Mouse (Mus musculus): ENCODE results near the gene Chst8.

The Chst8 gene

DNA sequence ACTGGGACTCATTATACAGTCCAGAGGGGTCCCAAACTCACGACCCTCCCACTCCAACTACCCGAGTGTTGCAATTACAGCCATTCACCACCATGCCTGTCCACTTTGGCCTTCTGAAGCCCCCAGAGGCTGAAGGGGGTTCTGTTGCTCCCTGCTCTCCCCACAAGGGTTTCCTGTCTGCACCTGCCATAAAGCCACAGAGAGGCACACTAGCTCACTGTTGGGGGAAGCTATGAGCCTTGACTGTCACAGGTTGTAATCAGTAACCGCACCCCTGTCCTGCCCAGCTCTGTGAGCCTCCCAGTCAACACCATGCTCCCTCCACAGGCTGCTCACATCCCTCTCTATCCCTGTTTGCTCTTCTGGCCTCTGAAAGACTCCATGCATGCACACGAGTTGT lies 64.0 kb downstream of the Chst8 start:
- DNase-seq: no peak

DNA sequence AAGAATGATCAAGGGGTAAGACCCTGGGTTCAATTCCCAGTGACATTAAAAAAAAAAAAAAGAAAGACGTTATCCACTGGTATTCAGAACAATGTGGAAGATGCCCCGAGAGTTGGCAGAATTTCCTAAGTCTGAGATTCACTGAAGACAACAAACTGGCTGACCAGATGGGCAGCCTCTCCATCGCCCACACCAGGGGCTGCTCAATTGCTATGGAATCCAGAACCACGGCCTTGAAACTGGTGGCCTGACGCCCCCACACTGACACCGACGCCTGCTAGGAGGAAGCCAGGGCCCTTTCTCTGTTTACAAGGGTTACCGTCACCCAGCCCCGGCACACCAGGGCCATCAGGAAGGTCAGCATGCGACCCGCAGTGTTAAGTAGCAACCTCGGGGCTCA lies 64.8 kb downstream of the Chst8 start:
- no peak for DNase-seq

DNA sequence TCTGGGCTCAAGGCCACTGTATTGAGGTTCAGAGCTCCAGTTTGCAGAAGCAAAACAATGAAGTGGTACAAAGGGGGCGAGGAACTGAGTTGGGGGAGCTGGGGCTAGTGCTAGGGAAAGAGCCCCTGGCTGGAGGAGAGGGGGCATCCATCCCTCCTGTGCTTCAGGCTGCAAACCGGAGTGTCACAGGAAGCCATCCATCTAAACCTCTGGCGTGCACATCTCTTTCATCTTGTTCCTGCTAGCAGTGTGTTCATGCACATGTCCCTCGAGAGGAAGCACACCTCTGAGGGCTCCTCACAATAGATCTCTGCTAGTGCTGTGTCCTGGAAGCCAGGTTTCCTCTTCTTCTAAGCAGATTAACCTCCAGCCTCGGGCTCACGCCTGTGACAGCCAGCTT lies 65.9 kb downstream of the Chst8 start:
- DNase-seq: no peak

DNA sequence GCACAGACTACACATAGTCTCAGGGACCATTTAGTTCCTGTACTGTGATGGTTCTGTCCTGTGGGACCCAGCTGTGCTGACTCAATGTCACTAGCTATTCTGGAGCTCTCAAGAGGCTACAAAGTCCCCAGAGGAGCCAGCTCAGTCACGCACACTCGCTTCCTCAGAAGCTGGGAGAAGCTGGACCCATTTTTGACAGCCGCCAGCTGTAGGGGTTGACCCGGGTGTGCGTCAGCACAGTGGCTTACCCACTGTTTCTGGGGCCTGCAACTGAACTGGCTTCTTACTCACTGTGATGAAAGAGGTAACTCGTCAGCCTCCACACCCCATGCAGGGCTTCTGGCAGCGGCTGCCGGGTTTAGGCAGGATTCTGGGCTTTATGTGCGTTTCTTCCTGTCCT lies 66.3 kb downstream of the Chst8 start:
- peak; percentile 76 for DNase-seq

DNA sequence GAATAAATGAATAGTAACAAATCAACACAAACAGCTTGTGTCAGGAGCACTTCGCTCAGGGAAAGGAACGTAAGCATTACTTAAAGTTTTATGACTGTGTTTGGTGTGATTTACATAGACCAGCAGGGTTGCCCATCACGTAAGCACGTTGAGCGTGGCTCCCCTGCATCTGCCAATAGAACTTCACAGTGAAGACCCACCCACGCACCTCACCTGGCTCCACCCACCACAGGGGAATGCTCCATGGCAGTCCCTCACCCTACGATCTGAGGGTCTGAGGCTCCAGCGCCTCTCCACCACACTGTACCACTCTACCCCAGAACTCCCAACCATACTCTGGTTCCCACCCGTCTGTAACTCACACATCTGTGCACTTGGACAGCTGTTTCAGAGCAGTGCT lies 67.1 kb downstream of the Chst8 start:
- DNase-seq: peak; percentile 14

DNA sequence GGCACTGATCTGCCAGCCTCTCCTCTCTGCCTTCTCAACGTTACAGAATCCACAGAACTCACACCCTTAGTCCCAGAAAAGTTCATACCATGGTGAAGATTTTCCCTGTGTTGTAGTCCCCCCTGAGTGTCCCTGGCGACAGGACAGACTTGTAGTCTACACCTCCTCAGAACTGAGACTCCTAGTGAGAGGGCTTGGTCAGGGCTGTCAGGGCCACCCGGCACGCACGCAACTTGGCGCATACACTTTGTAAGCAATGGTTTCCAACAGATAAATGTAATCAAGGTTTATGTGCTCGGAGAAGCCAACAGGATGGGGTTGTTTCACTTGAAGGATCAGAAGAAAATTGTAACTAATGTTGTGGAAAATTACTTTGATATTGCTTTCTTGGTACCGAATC lies 67.5 kb downstream of the Chst8 start:
- no peak for DNase-seq

DNA sequence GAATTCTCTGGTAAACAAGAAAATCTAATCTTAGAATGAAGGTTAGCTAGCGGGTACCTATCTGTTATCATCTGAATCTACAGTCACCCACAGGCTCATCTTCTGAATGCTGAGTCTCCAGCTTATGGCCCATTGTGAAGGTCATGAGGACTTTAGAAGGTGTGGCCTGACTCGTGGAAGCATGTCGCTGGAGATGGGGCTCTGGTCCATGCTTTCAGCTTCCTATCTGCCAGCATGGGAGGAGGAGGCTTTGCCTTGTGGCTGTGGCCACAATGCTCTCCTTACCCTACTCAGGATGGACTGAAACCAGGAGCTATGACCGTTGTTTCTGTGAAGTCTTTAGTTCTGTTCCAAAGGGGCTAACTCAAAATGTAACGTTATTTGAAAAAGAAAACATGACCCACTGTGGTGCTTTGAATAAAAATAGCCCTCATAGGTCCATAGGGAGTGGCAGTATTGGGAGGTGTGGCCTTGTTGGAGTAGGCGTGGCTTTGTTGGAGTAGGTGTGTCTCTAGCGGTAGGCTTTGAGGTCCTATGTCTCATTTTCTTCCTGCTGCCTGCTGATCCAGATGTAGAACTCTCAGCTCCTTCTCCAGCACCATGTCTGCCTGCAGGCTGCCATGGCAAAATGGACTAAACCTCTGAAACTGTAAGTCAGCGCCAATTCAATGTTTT lies 69.0 kb downstream of the Chst8 start:
- no peak for DNase-seq

DNA sequence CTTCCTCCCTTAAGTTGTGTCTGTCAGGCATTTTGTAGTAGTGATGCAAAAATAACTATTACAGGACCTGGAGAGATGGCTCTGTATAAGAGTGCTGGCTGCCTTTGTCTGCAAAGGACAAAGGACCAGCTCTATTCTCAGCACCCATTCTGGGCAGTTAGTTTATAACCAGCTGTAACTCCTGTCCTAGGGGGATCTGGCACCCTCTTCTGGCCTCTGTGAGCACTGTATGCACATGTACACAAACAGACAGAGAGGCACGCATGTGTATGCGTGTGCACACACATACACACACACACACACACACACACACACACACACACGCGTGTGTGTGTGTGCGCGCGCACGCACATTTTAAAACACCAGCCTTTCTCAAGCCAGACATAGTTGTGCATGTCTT lies 73.1 kb downstream of the Chst8 start:
- DNase-seq: no peak

DNA sequence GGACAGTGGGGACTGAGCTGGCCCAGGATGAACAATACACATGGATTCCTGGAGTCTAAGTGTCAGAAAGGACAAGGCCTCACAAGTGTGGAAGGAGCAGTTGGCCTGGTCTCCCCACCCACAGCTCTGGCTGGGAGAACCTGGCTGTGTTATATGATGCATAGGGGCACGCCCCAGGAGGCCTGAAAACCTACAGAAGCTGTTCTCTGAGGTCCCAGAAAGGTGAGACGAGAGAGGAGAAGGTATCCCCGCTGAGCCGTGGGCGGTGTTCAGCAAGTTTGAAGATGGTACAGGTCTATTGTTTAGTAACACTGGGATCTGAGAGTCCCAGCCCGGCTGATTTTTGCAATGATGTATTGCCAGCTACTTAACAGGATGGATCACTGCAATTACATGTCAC lies 75.3 kb downstream of the Chst8 start:
- DNase-seq: no peak

DNA sequence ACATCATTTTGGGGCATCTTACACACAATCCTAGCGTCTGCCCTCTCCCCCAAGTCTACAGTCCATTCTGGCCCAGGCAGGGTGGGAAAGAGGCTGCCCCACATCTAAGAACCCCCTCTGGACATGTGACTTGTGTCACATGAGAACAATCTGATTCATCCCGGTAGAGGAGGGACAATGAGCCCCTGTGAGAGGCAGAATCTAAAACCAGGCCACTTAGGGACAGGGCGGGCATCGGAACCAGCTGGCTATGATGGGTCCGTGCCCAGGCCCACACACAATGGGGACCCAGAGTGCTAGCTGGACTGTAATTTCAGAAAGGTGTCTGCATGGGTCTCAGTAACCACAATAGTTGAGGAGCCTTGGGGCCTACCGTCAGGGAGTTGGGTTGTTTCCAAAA lies 78.2 kb downstream of the Chst8 start:
- no peak for DNase-seq

DNA sequence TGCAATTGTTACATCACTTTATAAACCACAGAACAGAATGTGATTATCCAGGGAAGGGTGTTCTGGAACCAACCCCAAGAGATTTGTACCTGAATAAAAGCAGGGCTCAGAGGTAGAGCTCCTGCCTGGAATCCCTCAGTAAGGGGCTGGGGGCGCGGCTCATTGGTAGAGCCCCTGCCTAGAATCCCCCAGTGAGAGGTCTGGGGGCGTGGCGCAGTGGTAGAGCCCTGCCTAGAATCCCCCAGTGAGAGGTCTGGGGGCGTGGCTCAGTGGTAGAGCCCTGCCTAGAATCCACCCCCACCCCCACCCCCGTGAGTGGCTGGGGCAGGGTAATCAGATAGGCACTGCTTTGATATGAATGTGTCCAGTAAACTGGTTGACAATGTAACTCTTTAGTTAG lies 83.6 kb downstream of the Chst8 start:
- no peak for DNase-seq

DNA sequence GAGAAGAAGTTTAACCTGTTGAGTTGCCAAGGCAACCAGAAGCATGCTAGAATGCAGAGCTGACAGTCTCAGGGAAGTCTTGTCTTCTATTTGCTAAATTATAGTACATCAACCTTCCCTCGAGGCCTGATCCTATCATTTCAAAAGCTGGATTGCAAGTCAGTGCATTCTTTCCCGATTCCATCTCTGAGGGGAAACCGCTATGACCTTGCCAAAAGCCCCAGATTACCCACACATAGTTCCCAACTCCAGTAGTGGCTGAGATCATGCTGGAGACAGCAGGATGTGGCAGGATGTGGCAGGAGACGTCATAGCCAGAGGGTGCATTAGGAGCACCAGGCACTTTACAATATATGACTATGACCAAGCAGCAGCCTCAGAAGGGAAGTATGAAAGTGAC lies 87.3 kb downstream of the Chst8 start:
- DNase-seq: no peak

DNA sequence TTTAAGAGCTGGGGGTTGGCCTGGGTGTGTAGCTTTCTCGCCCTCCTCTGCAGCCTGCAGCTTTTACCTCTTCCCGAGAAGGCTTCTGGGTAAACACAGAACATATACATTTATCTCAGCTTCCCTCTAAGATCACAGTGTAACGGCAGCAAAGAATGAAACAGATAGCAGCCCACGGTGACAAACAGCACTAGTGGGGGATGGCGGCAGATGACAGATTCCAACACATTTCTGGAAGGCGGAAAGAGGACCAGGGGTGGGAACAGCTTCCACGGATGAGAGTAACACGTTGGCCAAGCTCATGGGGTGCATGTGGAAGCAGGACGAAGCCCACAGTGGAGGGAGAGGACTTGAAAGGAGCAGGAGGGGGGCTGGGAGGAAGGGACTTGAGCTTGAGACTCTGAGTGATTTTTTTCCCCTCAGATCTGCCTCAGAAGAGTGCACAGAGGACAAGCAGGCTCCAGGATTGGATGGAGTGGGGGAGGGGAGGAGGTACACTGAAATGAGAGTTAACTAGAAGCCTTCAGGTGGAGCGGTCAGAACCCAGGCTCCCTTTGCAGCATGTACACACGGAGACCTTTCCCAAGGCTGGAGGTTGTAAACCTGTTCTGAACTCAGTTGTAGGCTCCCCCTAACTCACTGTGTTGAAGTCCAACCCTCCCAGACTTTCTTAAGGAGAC lies 89.8 kb downstream of the Chst8 start:
- no peak for DNase-seq

DNA sequence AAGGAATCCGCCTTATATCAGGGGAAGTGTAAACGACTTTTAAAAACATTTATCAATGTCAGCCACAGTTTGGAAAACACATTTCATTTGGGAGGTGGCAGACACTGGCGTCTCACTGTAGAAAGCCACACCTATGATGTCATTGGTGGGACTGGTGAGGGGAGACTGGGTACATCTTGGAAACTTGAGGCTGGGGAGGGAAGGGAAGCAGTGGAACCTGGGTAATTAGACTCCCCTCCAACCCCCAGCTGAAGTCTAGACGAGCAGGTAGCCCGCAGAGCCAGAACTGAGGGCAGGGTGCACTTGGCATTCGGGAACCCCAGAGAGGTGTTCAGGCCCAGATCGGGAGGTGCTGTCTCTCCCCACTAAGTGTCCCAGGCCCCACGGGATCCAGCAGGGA lies 90.4 kb downstream of the Chst8 start:
- no peak for DNase-seq

DNA sequence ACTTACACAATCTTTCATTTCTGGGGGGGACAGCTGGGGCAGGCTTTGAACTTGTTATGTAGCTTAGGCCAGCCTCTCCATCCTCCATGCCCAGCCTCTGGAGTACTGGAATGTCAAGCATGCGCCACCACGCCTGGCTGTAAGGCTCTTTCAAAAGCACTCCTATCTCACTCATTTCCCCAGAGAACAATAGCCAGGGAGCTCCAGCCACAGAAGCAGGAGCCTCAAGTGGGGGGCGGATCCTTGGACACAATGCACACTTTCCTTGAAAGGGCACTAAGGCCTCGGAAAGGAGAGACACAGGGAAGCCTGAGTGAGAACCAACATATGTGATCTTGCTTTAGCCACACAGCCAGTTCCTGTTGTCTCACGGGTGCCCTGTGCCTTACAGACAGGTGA lies 90.9 kb downstream of the Chst8 start:
- DNase-seq: peak; percentile 14

DNA sequence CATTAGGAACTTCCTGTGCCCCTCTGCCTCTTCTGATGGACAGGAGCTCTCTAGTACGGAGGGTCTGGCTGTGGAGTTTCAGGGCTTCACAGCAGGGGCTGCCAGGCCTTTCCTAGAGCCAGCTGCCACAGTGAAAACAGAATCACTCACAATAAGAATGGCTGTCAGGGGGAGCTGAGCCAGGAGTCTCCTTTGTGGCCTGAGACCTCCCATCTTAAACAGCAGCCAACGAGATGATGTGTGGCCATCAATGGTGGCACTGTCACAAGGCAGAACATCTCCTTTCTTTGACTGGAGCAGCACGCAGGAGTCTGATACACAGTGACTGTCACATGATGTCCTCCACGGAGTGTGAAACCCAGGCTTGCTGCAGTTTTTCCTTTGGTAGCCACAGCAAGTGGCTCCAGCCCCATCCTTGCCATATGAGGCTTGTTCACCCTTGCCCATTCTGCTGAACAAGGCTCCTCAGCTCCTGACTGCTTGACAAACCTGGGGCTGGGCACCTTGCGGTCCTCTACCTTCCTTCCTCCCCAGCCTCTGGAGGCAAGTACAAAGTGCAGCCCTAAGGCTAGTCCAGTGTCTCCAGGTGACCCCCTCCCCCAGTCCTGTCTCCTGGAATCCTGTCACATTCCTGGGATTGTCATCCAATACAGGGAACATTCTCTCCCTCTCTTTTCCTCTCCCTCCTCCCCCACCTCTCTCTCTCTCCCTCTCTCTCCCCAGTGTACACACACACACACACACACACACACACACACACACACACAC lies 91.4 kb downstream of the Chst8 start:
- no peak for DNase-seq

DNA sequence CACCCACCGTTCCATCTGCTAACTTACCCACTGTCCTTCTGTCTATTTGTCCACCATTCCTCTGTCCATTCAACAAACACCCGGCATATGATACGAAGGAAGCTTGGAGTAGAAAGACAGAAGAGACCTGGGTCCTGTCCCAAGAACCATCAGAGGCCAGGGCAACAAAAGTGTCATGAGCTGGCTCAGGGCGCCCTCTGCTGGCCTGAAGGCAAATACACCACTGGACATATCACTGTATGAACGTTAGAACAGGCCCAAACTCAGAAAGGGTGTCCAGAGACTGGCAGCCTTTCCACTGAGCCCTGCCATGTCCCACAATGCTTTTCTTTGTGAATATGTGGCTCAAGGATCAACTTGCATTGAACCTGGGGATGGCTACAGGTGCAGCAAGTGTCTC lies 92.9 kb downstream of the Chst8 start:
- DNase-seq: peak; percentile 62

DNA sequence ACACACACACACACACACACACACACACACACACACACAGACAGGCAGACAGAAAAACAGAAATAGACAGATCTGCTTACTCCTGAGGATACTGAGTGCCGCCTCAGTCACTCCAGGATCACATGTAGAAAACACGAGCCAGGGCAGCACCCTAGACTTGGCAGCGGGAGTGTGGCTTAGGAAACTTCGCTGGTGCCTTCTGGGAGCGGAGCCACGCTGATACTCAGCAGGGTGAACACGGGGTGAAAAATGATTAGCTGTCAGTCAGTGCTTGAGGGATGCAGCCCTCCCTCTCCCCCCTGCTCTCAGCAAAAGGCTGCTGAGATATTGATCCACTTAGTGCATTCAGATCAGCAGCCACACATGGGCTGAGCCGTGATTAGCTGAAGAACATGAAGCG lies 93.9 kb downstream of the Chst8 start:
- peak; percentile 31 for DNase-seq

DNA sequence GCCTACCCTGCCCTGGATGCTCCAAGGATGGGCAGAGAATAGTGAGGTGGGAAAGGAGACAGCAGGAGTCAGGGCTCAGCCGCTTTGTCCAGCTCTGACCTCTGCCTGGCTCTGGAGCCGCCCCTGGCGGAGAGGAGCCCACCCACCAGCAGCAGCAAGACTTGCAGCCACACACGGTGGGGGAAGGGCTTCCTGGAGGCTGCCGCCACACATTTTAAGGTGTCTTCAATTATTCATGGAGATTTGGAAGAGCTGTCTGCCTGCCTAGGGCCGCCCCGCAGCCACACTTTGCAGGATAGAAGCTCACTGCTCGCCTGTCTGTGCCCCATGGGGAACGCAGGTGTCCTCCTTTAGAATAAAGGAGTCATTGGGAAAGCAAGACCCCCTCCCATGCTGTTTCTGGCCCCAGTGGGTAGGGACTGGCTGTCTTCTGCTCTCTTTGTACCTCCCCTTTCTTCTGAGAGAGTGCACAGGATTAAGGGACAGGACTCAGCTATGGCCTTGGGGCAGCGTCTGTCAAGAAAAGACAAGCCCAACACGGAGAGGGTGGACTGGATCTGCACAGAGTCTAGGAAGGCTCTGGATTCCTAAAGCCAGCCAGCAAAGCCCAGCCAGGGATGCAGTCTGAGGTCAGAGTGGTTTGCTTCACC lies 95.2 kb downstream of the Chst8 start:
- DNase-seq: no peak

DNA sequence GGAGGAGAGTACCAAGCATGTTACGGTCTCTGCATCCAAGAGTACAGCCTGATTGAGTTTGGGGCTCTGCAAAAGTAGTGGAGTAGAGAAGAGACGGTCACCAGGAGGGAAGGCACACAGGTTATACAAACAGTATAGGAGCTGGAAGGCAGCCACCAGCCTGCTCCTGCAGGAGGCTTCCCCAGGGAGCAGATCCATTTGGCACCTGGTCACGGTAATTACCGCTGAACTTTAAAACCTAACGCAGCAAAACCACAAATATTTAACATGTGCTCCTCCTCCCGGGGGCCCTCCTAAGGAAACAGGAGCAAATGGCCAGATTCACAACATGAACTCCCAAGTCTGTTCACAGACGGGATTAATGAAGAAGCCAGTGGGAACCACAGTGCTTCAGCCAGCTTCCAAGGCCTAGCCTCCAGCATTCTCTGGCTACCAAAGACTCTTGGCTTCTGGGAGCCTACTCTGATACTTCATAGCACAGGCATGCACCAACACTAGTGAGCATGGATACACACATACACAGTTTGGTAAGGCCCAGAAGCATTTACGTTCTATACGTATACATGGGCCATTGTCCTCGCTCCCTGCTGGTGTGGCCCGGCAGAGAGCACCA lies 97.6 kb downstream of the Chst8 start:
- peak; percentile 89 for DNase-seq

DNA sequence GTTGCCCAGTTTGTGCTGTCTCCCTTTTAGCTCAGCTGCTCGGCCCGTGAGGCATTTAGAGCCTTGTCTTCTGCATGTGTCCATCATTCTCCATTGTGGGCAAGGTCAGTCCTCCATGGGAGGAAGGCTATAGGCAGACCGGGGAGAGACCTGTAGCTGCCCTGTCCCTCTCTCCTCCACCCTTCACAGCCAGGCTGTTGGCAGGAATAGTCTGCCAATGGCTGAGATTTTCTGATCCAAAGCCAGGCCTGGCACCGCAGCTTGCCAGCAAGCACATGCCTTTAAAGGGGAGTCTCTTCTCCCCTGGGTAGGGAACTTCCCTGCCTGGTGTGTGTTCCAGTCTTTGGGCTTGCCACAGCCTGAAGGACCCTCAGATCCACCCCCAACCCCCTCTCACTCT lies 103.4 kb downstream of the Chst8 start:
- DNase-seq: no peak

DNA sequence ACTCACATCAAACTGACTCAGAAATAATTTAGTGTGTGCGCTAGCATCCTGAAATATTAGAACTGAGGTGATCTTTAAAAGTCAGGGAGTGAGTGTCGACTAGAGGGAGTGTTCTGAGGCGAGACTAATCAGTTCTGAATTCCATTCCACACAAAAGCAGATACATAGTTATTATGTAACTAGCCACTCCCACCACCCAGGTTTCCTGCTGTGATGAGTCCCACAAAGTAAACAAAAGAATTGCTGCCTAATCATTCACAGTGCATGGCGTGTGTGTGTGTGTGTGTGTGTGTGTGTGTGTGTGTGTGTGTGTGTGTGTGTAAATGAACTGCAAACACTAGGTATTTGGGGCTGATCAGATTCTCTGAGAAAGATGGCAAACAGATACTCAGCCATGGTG lies 108.1 kb downstream of the Chst8 start:
- DNase-seq: no peak

DNA sequence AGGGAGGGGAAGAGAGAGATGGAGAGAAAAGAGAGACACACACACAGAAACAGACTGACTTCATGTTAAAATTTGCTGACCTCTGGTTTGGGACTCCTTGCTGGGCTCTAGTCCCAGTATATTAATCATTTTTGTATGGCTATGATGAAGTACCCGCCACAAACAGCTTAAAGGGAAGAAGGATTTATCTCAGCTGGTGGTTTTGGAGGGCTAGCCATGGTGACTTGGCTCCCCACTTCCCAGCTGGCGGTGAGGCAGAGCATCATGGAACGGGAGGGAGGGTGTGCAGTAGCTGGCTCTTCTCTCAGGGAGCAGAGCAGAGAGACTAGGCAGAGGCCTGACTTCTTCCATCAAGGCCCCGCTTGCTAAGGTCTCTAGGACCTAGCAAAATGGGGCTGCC lies 109.1 kb downstream of the Chst8 start:
- no peak for DNase-seq

Measured in kidney, adult 11 months (tissue).